Mouse (Mus musculus) heart, postnatal 0 days (tissue): ENCODE data around the gene Nqo1. TPM values are rescaled to one million over a fixed set of nuclear protein-coding genes. Genes with fewer than 3 reads are reported as not detected.
A peak's percentile ranks its signal among the peaks of the same experiment; 100 is the strongest.

Experiments used
- ATAC-seq: fragments of 200-750 bp; cut with Nextera tagmentation; 2 replicates; pipeline ENCODE4 v1.8.0; 2017; ENCODE audit warnings: low read depth, moderate number of reproducible peaks, moderate library complexity; ENCODE audit not compliant: insufficient read depth
- DNase-seq: peaks from one replicate; pipeline ENCODE4 v3.0.0-alpha.2; 2016; ENCODE audit warnings: low spot score
- H3K27ac ChIP-seq: fragments of 300-500 bp; sonication (generic); 2 replicates; pipeline ENCODE4 v1.5.1; 2014; ENCODE audit warnings: low read depth, mild to moderate bottlenecking
- H3K27me3 ChIP-seq: fragments of 300-500 bp; sonication (generic); 2 replicates; pipeline ENCODE4 v1.6.1; 2014; ENCODE audit warnings: low read length, mixed read lengths; ENCODE audit not compliant: control insufficient read depth, insufficient read depth
- H3K36me3 ChIP-seq: fragments of 300-500 bp; sonication (generic); replicated peaks from 2 replicates; pipeline ENCODE4 v1.6.1; 2014; ENCODE audit warnings: low read length, mixed read lengths; ENCODE audit not compliant: control insufficient read depth, insufficient read depth
- H3K4me1 ChIP-seq: fragments of 300-500 bp; sonication (generic); 2 replicates; pipeline ENCODE4 v1.6.1; 2014; ENCODE audit warnings: antibody characterized with exemption; ENCODE audit not compliant: control insufficient read depth, insufficient read depth
- H3K4me2 ChIP-seq: fragments of 300-500 bp; sonication (generic); 2 replicates; pipeline ENCODE4 v1.6.1; 2014; ENCODE audit warnings: low read depth, mild to moderate bottlenecking, low read length, moderate library complexity
- H3K4me3 ChIP-seq: fragments of 300-500 bp; sonication (generic); 2 replicates; pipeline ENCODE4 v1.5.1; 2014; ENCODE audit warnings: low read depth, low read length
- H3K9ac ChIP-seq: fragments of 300-500 bp; sonication (generic); replicated peaks from 2 replicates; pipeline ENCODE4 v1.6.1; 2014; ENCODE audit warnings: low read depth, low read length, mixed read lengths
- H3K9me3 ChIP-seq: fragments of 300-500 bp; sonication (generic); replicated peaks from 2 replicates; pipeline ENCODE4 v1.6.1; 2016; ENCODE audit warnings: low read length; ENCODE audit not compliant: control insufficient read depth
- CTCF ChIP-seq: IDR thresholded peaks from 2 replicates; pipeline ENCODE4 v1.5.1; 2016; ENCODE audit warnings: antibody characterized with exemption, control low read depth, low read depth
- EP300 ChIP-seq: IDR thresholded peaks from 2 replicates; pipeline ENCODE4 v1.6.1; 2016; ENCODE audit warnings: antibody characterized with exemption, low read depth
- WGBS: fragments of 180-500 bp; shearing (Covaris S2); extraction: QIAGEN DNeasy Blood & Tissue Kit; methylation state at CpG from one replicate; pipeline ENCODE4 v1.1.7; 2014; 5-methylcytosine and 5-hydroxymethylcytosine counted together
- polyA plus RNA-seq: library from polyadenylated mRNA; unstranded; fragments of >200 nt; fragmentation: Nextera tagmentation; extraction: Ambion mirVana; gene quantifications from 2 replicates; pipeline ENCODE4 v1.2.1, GENCODE M21; 2015
- total RNA-seq: library from RNA; depleted of rRNA; stranded (reverse); fragments of >200 nt; gene quantifications from 2 replicates; pipeline ENCODE4 v1.2.3, GENCODE M21; 2014; ENCODE audit warnings: low replicate concordance

Gene Nqo1
- total and polyA plus RNA-seq, 2 experiments from 2014 or later = 19.9 to 20.8 TPM

DNA sequence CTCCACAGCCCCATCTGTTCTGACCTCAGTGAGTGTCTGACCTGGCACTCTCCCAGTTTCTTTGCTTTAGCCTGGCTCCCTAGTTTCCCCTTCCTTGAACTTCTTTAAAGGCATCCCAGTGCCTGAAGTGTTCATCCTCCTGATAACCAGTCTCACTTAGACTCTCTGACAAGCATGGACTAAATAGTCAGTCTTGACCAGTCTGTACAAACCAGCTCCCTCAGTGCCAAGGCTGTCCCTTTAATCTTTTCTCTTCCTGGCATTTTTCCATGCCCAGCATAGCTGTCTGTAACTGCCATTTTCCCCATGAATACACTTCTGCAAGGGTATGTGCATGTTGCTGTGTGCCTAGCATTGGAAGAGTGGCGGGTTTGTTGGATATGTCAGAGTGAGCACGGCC lies 17.9 kb downstream of the Nqo1 start:
- H3K4me1 ChIP-seq = peaks cover 43% of the 10 kb centered on the region
- H3K27ac ChIP-seq = peak overlapping the region; percentile 95
- WGBS = 72% methylated on average over 2 of the region's 2 CpGs
- H3K27me3 ChIP-seq = no peaks in the 10 kb centered on the region
- no peaks in the 10 kb centered on the region; the same call in 1 of the 2 replicates for H3K36me3 ChIP-seq
- no peak overlapping the region for H3K4me2 ChIP-seq
- DNase-seq (no peak), ATAC-seq (no peak)
- H3K9ac ChIP-seq = no peak overlapping the region
- no peak overlapping the region for H3K4me3 ChIP-seq
- TF ChIP-seq CTCF (no peak), EP300 (no peak)
- H3K9me3 ChIP-seq = no peaks in the 10 kb centered on the region

DNA sequence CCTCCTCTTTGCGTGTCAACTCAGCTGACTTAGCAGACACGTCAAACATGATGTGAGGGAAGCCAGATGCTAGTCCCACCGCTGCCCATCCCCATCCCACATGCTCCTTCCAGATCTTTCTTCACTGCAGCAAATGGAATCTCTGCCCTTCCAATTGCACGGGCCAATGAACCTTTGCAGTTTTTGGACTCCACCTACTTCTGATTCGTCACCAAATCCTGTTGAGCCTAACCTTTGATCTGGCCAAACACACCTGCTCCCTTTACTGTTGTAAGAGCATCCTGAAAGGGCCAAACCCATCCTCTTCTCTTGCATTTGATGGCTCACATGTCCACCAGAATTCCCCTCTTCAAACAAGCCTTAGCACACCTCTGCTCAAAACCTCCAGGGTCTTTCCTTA lies 18.4 kb downstream of the Nqo1 start:
- no peak for ATAC-seq
- no peaks in the 10 kb centered on the region for H3K27me3 ChIP-seq
- H3K9me3 ChIP-seq = no peaks in the 10 kb centered on the region
- H3K27ac ChIP-seq = peak overlapping the region; percentile 95
- 51% methylated on average over 5 of the region's 5 CpGs for WGBS
- peaks cover 39% of the 10 kb centered on the region for H3K4me1 ChIP-seq
- no peaks in the 10 kb centered on the region; the same call in 1 of the 2 replicates for H3K36me3 ChIP-seq
- H3K4me2 ChIP-seq = no peak overlapping the region
- no peak for DNase-seq
- TF ChIP-seq CTCF (no peak), EP300 (no peak)
- H3K4me3 ChIP-seq = no peak overlapping the region
- no peak overlapping the region for H3K9ac ChIP-seq

DNA sequence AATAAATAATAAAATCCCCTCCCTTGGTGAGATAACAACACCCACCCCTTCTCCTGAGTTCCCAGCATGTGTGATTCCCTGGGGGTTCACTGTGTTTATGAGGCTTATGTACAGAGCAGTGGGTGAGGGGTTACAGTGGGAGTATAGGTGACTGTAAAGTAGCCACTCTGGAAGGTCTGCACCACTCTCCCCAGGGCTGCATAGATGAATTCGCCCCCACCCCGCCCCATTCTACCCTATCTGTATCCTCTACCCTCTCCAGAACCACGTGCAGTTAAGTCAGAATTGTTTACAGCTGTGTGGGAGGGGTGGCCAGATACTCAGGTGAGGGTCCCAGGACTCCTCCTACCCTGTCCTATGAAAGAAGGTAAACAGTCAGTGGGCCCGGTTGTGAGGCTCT lies 20.1 kb downstream of the Nqo1 start:
- Histone ChIP-seq H3K9ac (no peak overlapping the region), H3K9me3 (no peaks in the 10 kb centered on the region), H3K36me3 (peaks cover 13% of the 10 kb centered on the region), H3K4me3 (no peak overlapping the region), H3K27me3 (no peaks in the 10 kb centered on the region), H3K4me1 (peaks cover 31% of the 10 kb centered on the region), H3K27ac (no peak overlapping the region), H3K4me2 (no peak overlapping the region)
- ATAC-seq (no peak), DNase-seq (no peak)
- 75% methylated on average over 4 of the region's 4 CpGs for WGBS
- no peak for TF ChIP-seq EP300
- TF ChIP-seq CTCF = no peak

DNA sequence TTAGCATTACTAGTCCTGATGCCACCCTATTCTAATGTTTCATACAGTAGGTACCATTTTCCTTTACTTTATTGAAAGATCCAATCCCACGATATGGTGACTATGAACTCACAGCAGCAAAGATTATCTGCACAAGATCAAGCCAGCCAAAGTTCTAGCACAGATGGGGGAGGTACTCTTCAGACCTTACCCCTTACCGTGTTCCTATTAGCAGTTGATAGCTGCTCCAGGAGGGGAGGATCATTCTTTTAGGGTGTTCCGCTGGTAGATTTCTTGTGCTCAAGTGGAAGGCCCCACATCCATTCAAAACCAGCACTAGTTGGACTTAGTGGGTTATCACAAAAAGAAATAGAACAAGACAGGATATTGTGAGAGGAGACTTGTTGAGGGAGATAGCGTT lies 21.3 kb downstream of the Nqo1 start:
- H3K36me3 ChIP-seq = peaks cover 14% of the 10 kb centered on the region
- H3K4me2 ChIP-seq = no peak overlapping the region
- no peak overlapping the region for H3K9ac ChIP-seq
- DNase-seq (no peak), ATAC-seq (no peak)
- H3K27me3 ChIP-seq = no peaks in the 10 kb centered on the region
- H3K4me1 ChIP-seq = peaks cover 30% of the 10 kb centered on the region
- no peaks in the 10 kb centered on the region for H3K9me3 ChIP-seq
- no peak overlapping the region for H3K4me3 ChIP-seq
- H3K27ac ChIP-seq = no peak overlapping the region
- WGBS = 91% methylated on average over 4 of the region's 4 CpGs
- TF ChIP-seq EP300 = no peak
- TF ChIP-seq CTCF = no peak

DNA sequence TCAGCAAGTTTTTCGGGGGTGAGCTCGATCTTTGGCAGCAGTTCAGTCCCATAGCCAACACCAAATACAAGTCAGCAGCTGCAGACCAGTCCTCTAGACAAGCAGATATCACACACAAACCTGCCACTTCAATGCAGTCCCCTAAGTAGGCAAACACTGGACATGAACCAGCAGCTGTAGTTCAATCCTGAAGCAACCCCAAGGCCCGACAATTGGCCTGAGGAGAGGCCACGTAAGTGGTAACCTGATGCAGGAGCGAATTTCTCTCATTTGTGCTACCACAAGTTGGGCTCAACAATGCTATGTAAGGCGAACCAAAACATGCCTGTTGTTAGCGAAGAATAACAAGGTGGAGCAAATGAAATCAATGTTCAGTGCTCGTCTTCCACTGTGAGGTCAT lies 22.3 kb downstream of the Nqo1 start:
- peaks cover 23% of the 10 kb centered on the region for H3K4me1 ChIP-seq
- ATAC-seq (no peak), DNase-seq (no peak)
- no peak for TF ChIP-seq CTCF
- TF ChIP-seq EP300 = no peak
- H3K9ac ChIP-seq = no peak overlapping the region
- no peak overlapping the region for H3K27ac ChIP-seq
- 91% methylated on average over 8 of the region's 8 CpGs for WGBS
- peaks cover 19% of the 10 kb centered on the region for H3K36me3 ChIP-seq
- H3K9me3 ChIP-seq = no peaks in the 10 kb centered on the region
- no peak overlapping the region for H3K4me2 ChIP-seq
- no peak overlapping the region for H3K4me3 ChIP-seq
- H3K27me3 ChIP-seq = no peaks in the 10 kb centered on the region

DNA sequence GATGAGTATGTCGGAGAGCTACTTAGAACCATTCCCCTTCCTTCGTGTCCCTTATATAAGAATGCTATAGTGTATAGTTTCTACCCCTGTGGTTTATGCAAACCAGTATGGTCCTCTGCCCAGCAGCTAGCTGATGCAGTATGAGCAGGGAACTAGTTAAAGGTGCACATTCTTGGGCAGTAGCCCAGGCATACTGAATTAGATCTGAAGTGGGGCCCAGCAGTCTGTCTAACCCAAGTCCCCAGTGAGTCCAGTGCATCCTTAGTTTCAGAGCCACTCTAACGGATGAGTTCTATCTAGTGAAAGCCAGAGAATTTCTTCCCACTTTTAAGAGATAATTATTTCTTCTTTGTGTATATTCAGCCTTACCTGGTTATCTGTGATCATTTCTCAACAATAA lies 25.7 kb downstream of the Nqo1 start:
- Histone ChIP-seq H3K4me1 (peaks cover 3% of the 10 kb centered on the region; the same call in 1 of the 2 replicates), H3K4me2 (no peak overlapping the region), H3K4me3 (no peak overlapping the region), H3K27ac (peak overlapping the region; percentile 14; the same call in 1 of the 2 replicates), H3K27me3 (no peaks in the 10 kb centered on the region), H3K9ac (no peak overlapping the region), H3K36me3 (peaks cover 39% of the 10 kb centered on the region), H3K9me3 (no peaks in the 10 kb centered on the region)
- peak; percentile 86 for ATAC-seq
- 71% methylated on average over 3 of the region's 3 CpGs for WGBS
- DNase-seq = peak; percentile 63
- no peak for TF ChIP-seq EP300
- TF ChIP-seq CTCF = no peak
